Mouse (Mus musculus) left cerebral cortex, adult 9 months (tissue): ENCODE results near the gene Dhrs3.
A peak's percentile ranks its signal among the peaks of the same experiment; 100 is the strongest.

Experiments
- DNase-seq, 2 experiments: peaks; one replicate each; pipeline ENCODE4 v3.0.0; 2022; ENCODE audit warnings: low spot score in 2 of 2

Dhrs3 gene

GRCm38 (mm10) chr4:144972948-144973720 is 80.5 kb downstream of the Dhrs3 start:
- peak in 1 of 2 experiments; percentile 29 for DNase-seq

- no peak for DNase-seq
Observed at GRCm38 (mm10) chr4:144974458-144974857, 81.8 kb downstream of the Dhrs3 start.

GRCm38 (mm10) chr4:144975505-144975904 is 82.9 kb downstream of the Dhrs3 start:
- DNase-seq = no peak

DNA sequence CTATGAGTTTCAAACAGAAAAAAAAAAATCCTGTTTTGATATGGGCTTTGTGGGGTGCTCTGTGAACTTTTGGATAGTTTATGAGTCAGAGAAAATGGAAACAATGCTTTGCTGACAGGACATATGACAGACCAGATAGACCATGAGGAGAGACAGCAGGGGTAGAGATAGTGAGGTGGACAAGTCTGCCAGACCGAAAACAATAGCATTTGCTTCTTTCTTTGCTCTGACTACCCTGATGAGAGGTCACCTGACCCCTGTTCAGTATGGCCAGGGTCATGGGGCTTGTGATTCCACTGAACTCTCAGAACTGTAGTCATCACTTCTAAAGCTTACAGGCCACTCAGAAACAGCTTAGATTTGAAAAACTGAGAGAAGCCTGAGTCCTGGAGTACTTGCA is 84.4 kb downstream of the Dhrs3 start:
- DNase-seq = no peak
